Mouse (Mus musculus) heart, embryonic 11.5 days (tissue): ENCODE data around the gene Gm3952. TPM values are rescaled to one million over a fixed set of nuclear protein-coding genes. Genes with fewer than 3 reads are reported as not detected.

Experiments used
- ATAC-seq: fragments of 200-750 bp; cut with Nextera tagmentation; replicated peaks from 2 replicates; pipeline ENCODE4 v1.8.0; 2017; ENCODE audit warnings: moderate library complexity; ENCODE audit not compliant: insufficient number of reproducible peaks, low FRiP score, low TSS enrichment
- H3K27ac ChIP-seq: fragments of 300-500 bp; sonication (generic); 2 replicates; pipeline ENCODE4 v1.5.1; 2014; ENCODE audit warnings: mild to moderate bottlenecking, low read depth, low read length
- H3K27me3 ChIP-seq: fragments of 300-500 bp; sonication (generic); 2 replicates; pipeline ENCODE4 v1.6.1; 2014; ENCODE audit warnings: mild to moderate bottlenecking, low read length, mixed read lengths; ENCODE audit not compliant: control insufficient read depth, insufficient read depth
- H3K36me3 ChIP-seq: fragments of 300-500 bp; sonication (generic); 2 replicates; pipeline ENCODE4 v1.6.1; 2014; ENCODE audit warnings: mild to moderate bottlenecking, low read length, moderate library complexity, mixed read lengths; ENCODE audit not compliant: control insufficient read depth, insufficient read depth
- H3K4me1 ChIP-seq: fragments of 300-500 bp; sonication (generic); 2 replicates; pipeline ENCODE4 v1.6.1; 2014; ENCODE audit warnings: low read length; ENCODE audit not compliant: control insufficient read depth, insufficient read depth
- H3K4me2 ChIP-seq: fragments of 300-500 bp; sonication (generic); 2 replicates; pipeline ENCODE4 v1.6.1; 2014; ENCODE audit warnings: mild to moderate bottlenecking, moderate library complexity
- H3K4me3 ChIP-seq: fragments of 300-500 bp; sonication (generic); 2 replicates; pipeline ENCODE4 v1.5.1; 2014; ENCODE audit warnings: low read depth, low read length
- H3K9ac ChIP-seq: fragments of 300-500 bp; sonication (generic); 2 replicates; pipeline ENCODE4 v1.6.1; 2014; ENCODE audit warnings: mild to moderate bottlenecking, low read depth, low read length, moderate library complexity
- H3K9me3 ChIP-seq: fragments of 300-500 bp; sonication (generic); replicated peaks from 2 replicates; pipeline ENCODE4 v1.6.1; 2016; ENCODE audit warnings: low read length; ENCODE audit not compliant: control insufficient read depth
- WGBS: fragments of 180-500 bp; shearing (Covaris S2); extraction: QIAGEN DNeasy Blood & Tissue Kit; methylation state at CpG from one replicate; pipeline ENCODE4 v1.1.7; 2014; ENCODE audit not compliant: insufficient replicate concordance; 5-methylcytosine and 5-hydroxymethylcytosine counted together
- polyA plus RNA-seq: library from polyadenylated mRNA; unstranded; fragments of >200 nt; fragmentation: Nextera tagmentation; extraction: Ambion mirVana; gene quantifications from 2 replicates; pipeline ENCODE4 v1.2.1, GENCODE M21; 2014

The Gm3952 gene
- not detected in 2 replicates for polyA plus RNA-seq

- H3K4me2 ChIP-seq, result no peak within 1 kb of the TSS
- H3K27ac ChIP-seq, result no peak within 1 kb of the TSS
- H3K4me1 ChIP-seq, result no peaks in the 10 kb centered on the region
- H3K9ac ChIP-seq, result no peak within 1 kb of the TSS
- H3K27me3 ChIP-seq, result no peaks in the 10 kb centered on the region
- no peaks in the 10 kb centered on the region for H3K9me3 ChIP-seq
- ATAC-seq, result no peak
- no peaks in the 10 kb centered on the region for H3K36me3 ChIP-seq
- 79% methylated on average over 1 of the region's 1 CpGs for WGBS
- H3K4me3 ChIP-seq, result no peak within 1 kb of the TSS
Observed at GRCm38 (mm10) chr8:128798594-128798993, at the start of gene Gm3952. Gene Gm3952 (minus strand): TSS chr8:128798694.

- no peak for ATAC-seq
- 50% methylated on average over 5 of the region's 5 CpGs for WGBS
Observed at GRCm38 (mm10) chr8:128843749-128844148, 45.3 kb upstream of the Gm3952 start.

GRCm38 (mm10) chr8:128812521-128812920 is 14.0 kb upstream of the Gm3952 start:
- no peaks in the 10 kb centered on the region for H3K4me1 ChIP-seq
- no peak overlapping the region for H3K27ac ChIP-seq
- H3K4me2 ChIP-seq, result no peak overlapping the region
- H3K9ac ChIP-seq, result no peak overlapping the region
- H3K4me3 ChIP-seq, result no peak overlapping the region
- no peaks in the 10 kb centered on the region for H3K9me3 ChIP-seq
- no peaks in the 10 kb centered on the region for H3K36me3 ChIP-seq
- no peaks in the 10 kb centered on the region for H3K27me3 ChIP-seq
- 63% methylated on average over 4 of the region's 4 CpGs for WGBS
- ATAC-seq, result no peak

More at GRCm38 (mm10) chr8:128843749-128844148, 45.3 kb upstream of the Gm3952 start:
- no peak overlapping the region for H3K27ac ChIP-seq
- H3K4me3 ChIP-seq, result no peak overlapping the region
- no peaks in the 10 kb centered on the region for H3K36me3 ChIP-seq
- H3K27me3 ChIP-seq, result no peaks in the 10 kb centered on the region
- H3K9ac ChIP-seq, result no peak overlapping the region
- no peaks in the 10 kb centered on the region for H3K9me3 ChIP-seq
- no peaks in the 10 kb centered on the region for H3K4me1 ChIP-seq
- H3K4me2 ChIP-seq, result no peak overlapping the region

GRCm38 (mm10) chr8:128735692-128736091 is 62.8 kb downstream of the Gm3952 start:
- Histone ChIP-seq H3K36me3 (peaks cover 17% of the 10 kb centered on the region), H3K27me3 (no peaks in the 10 kb centered on the region), H3K4me1 (no peaks in the 10 kb centered on the region), H3K27ac (no peak overlapping the region), H3K9ac (no peak overlapping the region), H3K9me3 (no peaks in the 10 kb centered on the region), H3K4me2 (no peak overlapping the region), H3K4me3 (no peak overlapping the region)
- ATAC-seq, result no peak
- WGBS, result 92% methylated on average over 3 of the region's 3 CpGs

- no peak overlapping the region for H3K27ac ChIP-seq
- H3K9ac ChIP-seq, result no peak overlapping the region
- H3K4me2 ChIP-seq, result no peak overlapping the region
- H3K4me3 ChIP-seq, result no peak overlapping the region
- H3K36me3 ChIP-seq, result peaks cover 15% of the 10 kb centered on the region
- ATAC-seq, result no peak
- H3K4me1 ChIP-seq, result no peaks in the 10 kb centered on the region
- WGBS, result 89% methylated on average over 3 of the region's 3 CpGs
- no peaks in the 10 kb centered on the region for H3K27me3 ChIP-seq
- H3K9me3 ChIP-seq, result no peaks in the 10 kb centered on the region
Observed at GRCm38 (mm10) chr8:128734118-128734517, 64.4 kb downstream of the Gm3952 start.

- Histone ChIP-seq H3K36me3 (peaks cover 12% of the 10 kb centered on the region), H3K9me3 (no peaks in the 10 kb centered on the region), H3K27me3 (no peaks in the 10 kb centered on the region), H3K4me1 (no peaks in the 10 kb centered on the region), H3K9ac (no peak overlapping the region), H3K27ac (no peak overlapping the region), H3K4me3 (no peak overlapping the region), H3K4me2 (no peak overlapping the region)
- WGBS, result 83% methylated on average over 2 of the region's 2 CpGs
- no peak for ATAC-seq
Observed at GRCm38 (mm10) chr8:128732254-128732653, 66.2 kb downstream of the Gm3952 start.

GRCm38 (mm10) chr8:128727213-128727612 is 71.3 kb downstream of the Gm3952 start:
- H3K4me1 ChIP-seq, result no peaks in the 10 kb centered on the region
- peaks cover 22% of the 10 kb centered on the region for H3K36me3 ChIP-seq
- H3K27ac ChIP-seq, result no peak overlapping the region
- no peak overlapping the region for H3K9ac ChIP-seq
- no peak overlapping the region for H3K4me2 ChIP-seq
- 91% methylated on average over 1 of the region's 1 CpGs for WGBS
- H3K27me3 ChIP-seq, result no peaks in the 10 kb centered on the region
- ATAC-seq, result no peak
- no peak overlapping the region for H3K4me3 ChIP-seq
- no peaks in the 10 kb centered on the region for H3K9me3 ChIP-seq

- no peak overlapping the region for H3K4me2 ChIP-seq
- 43% methylated on average over 1 of the region's 1 CpGs for WGBS
- H3K4me3 ChIP-seq, result no peak overlapping the region
- H3K9ac ChIP-seq, result no peak overlapping the region
- no peaks in the 10 kb centered on the region for H3K4me1 ChIP-seq
- no peak overlapping the region for H3K27ac ChIP-seq
- peaks cover 23% of the 10 kb centered on the region for H3K36me3 ChIP-seq
- H3K9me3 ChIP-seq, result no peaks in the 10 kb centered on the region
- no peak for ATAC-seq
- no peaks in the 10 kb centered on the region for H3K27me3 ChIP-seq
Observed at GRCm38 (mm10) chr8:128724819-128725218, 73.7 kb downstream of the Gm3952 start.

GRCm38 (mm10) chr8:128716184-128716583 is 82.3 kb downstream of the Gm3952 start:
- Histone ChIP-seq H3K27me3 (no peaks in the 10 kb centered on the region), H3K27ac (no peak overlapping the region), H3K4me2 (no peak overlapping the region), H3K9me3 (no peaks in the 10 kb centered on the region), H3K36me3 (peaks cover 33% of the 10 kb centered on the region), H3K9ac (no peak overlapping the region), H3K4me3 (no peak overlapping the region), H3K4me1 (no peaks in the 10 kb centered on the region)
- no peak for ATAC-seq
